ENCODE assay signal across 20 mouse cellular contexts in genomic region chr11:74973290-74974157, GRCm38 (mm10). TPM values are rescaled to one million over a fixed set of nuclear protein-coding genes. Genes with fewer than 3 reads are reported as not detected.
A peak's percentile ranks its signal among the peaks of the same experiment; 100 is the strongest.
DNase-seq lines count a peak whose midpoint lies in the region; ATAC-seq and TF ChIP-seq lines count a peak whose summit lies in the region.
"Had no signal": no experiment of that assay in that cellular context is flagged by ENCODE, and none has a peak within 500 bp of the region (broad histone marks: within the 10 kb centered on the region; RNA-seq: fewer than 3 reads in every experiment).

No protein-coding gene starts in this region.

- H3K27me3 ChIP-seq in CH12.LX (replicated peaks): no peaks in the 10 kb centered on the region
- no peaks in the 10 kb centered on the region for H3K27me3 ChIP-seq in intestine, embryonic 15.5 days (replicated peaks)
- H3K27me3 ChIP-seq: embryonic facial prominence, embryonic 13.5 days; forebrain, embryonic 13.5 days had no signal

- ATAC-seq in activated CD4-positive, CD25-positive, alpha-beta regulatory T cell, adult 4 months: peak; percentile 61
- ATAC-seq in inflammation-experienced regulatory T-cells, adult 6 months: peak; percentile 71
- ATAC-seq in intestine, embryonic 15.5 days: no peak
- ATAC-seq: forebrain, embryonic 13.5 days; forebrain, postnatal 0 days had no signal

- no peaks in the 10 kb centered on the region; the same call in 1 of the 2 replicates for H3K79me2 ChIP-seq in CH12.LX (replicated peaks; ENCODE audit: control insufficient read depth, extremely low read depth, insufficient read depth, poor library complexity, severe bottlenecking)

- peak overlapping the region; percentile 70 for H3K9ac ChIP-seq in CH12.LX (ENCODE audit: insufficient read depth, low read depth)
- no peak overlapping the region for H3K9ac ChIP-seq in intestine, embryonic 15.5 days
- H3K9ac ChIP-seq: embryonic facial prominence, embryonic 13.5 days; forebrain, embryonic 13.5 days; forebrain, postnatal 0 days; hindbrain, embryonic 14.5 days had no signal

- TF ChIP-seq EP300 in CH12.LX (IDR thresholded peaks at IDR 0.05; ENCODE audit: low read length): peak; percentile 98

- dilution Hi-C loops in CH12.LX (cut with MboI; ENCODE audit: extremely low pct_ligation_motif_present, extremely low pct_unique_long_range_greater_than_20kb, low sequenced_read_pairs): no loop called here

- H3K4me3 ChIP-seq in CH12.LX (replicated peaks in 1 of 3; ENCODE audit: low read depth in 2 of 3, low read length in 2 of 3, poor library complexity in 1 of 3): peak overlapping the region in 1 of 3 experiments; percentile 0
- H3K4me3 ChIP-seq in gastrocnemius, adult 2 months: no peak overlapping the region
- H3K4me3 ChIP-seq in intestine, embryonic 15.5 days (replicated peaks): no peak overlapping the region
- H3K4me3 ChIP-seq: embryonic facial prominence, embryonic 13.5 days; forebrain, embryonic 13.5 days; hindbrain, embryonic 10.5 days had no signal

- no peaks in the 10 kb centered on the region for H3K9me3 ChIP-seq in CH12.LX (replicated peaks; ENCODE audit: low read length)
- H3K9me3 ChIP-seq in intestine, embryonic 15.5 days: no peaks in the 10 kb centered on the region
- H3K9me3 ChIP-seq: embryonic facial prominence, embryonic 13.5 days; forebrain, embryonic 13.5 days; hindbrain, embryonic 10.5 days had no signal

- peaks cover 14 to 47% of the 10 kb centered on the region in 2 experiments; a peak in 3 of 4 replicates for H3K4me1 ChIP-seq in CH12.LX (ENCODE audit: control insufficient read depth in 1 of 2, insufficient read depth in 2 of 2)
- H3K4me1 ChIP-seq in intestine, embryonic 15.5 days (replicated peaks): no peaks in the 10 kb centered on the region
- H3K4me1 ChIP-seq: embryonic facial prominence, embryonic 13.5 days; forebrain, embryonic 13.5 days; hindbrain, embryonic 10.5 days had no signal

- TF ChIP-seq CTCF in CH12.LX (conservative IDR thresholded peaks at IDR 0.05 in 1 of 2, IDR thresholded peaks at IDR 0.05 in 1 of 2; ENCODE audit: low read depth in 2 of 2, low read length in 2 of 2): no peak
- no peak for TF ChIP-seq CTCF in gastrocnemius, adult 2 months (IDR thresholded peaks at IDR 0.05)

- peaks cover 0 to 26% of the 10 kb centered on the region in 2 experiments for H3K36me3 ChIP-seq in CH12.LX (replicated peaks in 1 of 2; ENCODE audit: control insufficient read depth in 1 of 2, insufficient read depth in 1 of 2, low read length in 1 of 2)
- H3K36me3 ChIP-seq in intestine, embryonic 15.5 days: no peaks in the 10 kb centered on the region

- intact Hi-C loops in gastrocnemius, adult 2 months (cut with DNase I): no loop called here

- 0 out of 2 replicates have a peak, but pooled peaks have one; percentile 30 for TF ChIP-seq POLR2A in CH12.LX (IDR thresholded peaks at IDR 0.05; ENCODE audit: low read depth, low read length)

- WGBS in intestine, embryonic 15.5 days: 76% methylated on average over 7 of the region's 7 CpGs

- TF ChIP-seq RAD21 in CH12.LX (IDR thresholded peaks at IDR 0.05; ENCODE audit: low read depth, low read length): peak; percentile 1; the same call in 1 of the 2 replicates

- H3K27ac ChIP-seq in CH12.LX (ENCODE audit: insufficient read depth, low read depth): peak overlapping the region; percentile 61
- H3K27ac ChIP-seq in gastrocnemius, adult 2 months: no peak overlapping the region
- no peak overlapping the region for H3K27ac ChIP-seq in intestine, embryonic 15.5 days
- H3K27ac ChIP-seq: embryonic facial prominence, embryonic 13.5 days; forebrain, embryonic 13.5 days; hindbrain, embryonic 10.5 days; hindbrain, embryonic 14.5 days had no signal

- in situ Hi-C loops in CH12.LX (cut with MboI; ENCODE audit: low pct_ligation_motif_present, low pct_unique_long_range_greater_than_20kb, low sequenced_read_pairs): no loop called here

- H3K4me2 ChIP-seq in CH12.LX (ENCODE audit: insufficient read depth, low read depth, poor library complexity, severe bottlenecking): peak overlapping the region; percentile 99
- no peak overlapping the region for H3K4me2 ChIP-seq in intestine, embryonic 15.5 days (replicated peaks)
- H3K4me2 ChIP-seq: embryonic facial prominence, embryonic 13.5 days; forebrain, embryonic 13.5 days; hindbrain, embryonic 14.5 days had no signal

- peak; percentile 14 for DNase-seq in testis, postnatal 14 days (ENCODE audit: low spot score)
- DNase-seq in testis, postnatal 10 days (ENCODE audit: low spot score): no peak
- DNase-seq in CH12.LX (ENCODE audit: extremely low read depth): peak; percentile 81
- no peak for DNase-seq in gastrocnemius, adult 2 months
- no peak for DNase-seq in thymus, postnatal 4 days
- DNase-seq: adrenal gland, postnatal 14 days; B cell, adult 2 months; cerebellum, adult 11-12 months; cerebellum, adult 9-11 months; cerebellum, postnatal 36 days; forebrain, postnatal 0 days; gastrocnemius, postnatal 25 days; kidney, adult 2 months had no signal

TF ChIP-seq in CH12.LX, 34 proteins besides CTCF, POLR2A, EP300 and RAD21:
- TF ChIP-seq JUND (conservative IDR thresholded peaks at IDR 0.05; ENCODE audit: low read depth, low read length) (peak; percentile 98), CHD2 (IDR thresholded peaks at IDR 0.05; ENCODE audit: low read length) (peak; percentile 82; the same call in 1 of the 2 replicates), GABPA (IDR thresholded peaks at IDR 0.05; ENCODE audit: insufficient replicate concordance, low read depth, low read length) (no peak), ELF1 (IDR thresholded peaks at IDR 0.05; ENCODE audit: low read depth, low read length) (0 out of 2 replicates have a peak, but pooled peaks have one; percentile 33), ZC3H11A (IDR thresholded peaks at IDR 0.05; ENCODE audit: low read depth, low read length) (no peak; the same call in 1 of the 2 replicates), MAZ (IDR thresholded peaks at IDR 0.05; ENCODE audit: low read depth, low read length) (peak; percentile 87), MAX (IDR thresholded peaks at IDR 0.05; ENCODE audit: low read length) (peak; percentile 70), MYC (IDR thresholded peaks at IDR 0.05; ENCODE audit: low read depth, low read length) (peak; percentile 70; the same call in 1 of the 2 replicates), USF1 (IDR thresholded peaks at IDR 0.05; ENCODE audit: low read depth, low read length) (no peak), NELFE (IDR thresholded peaks at IDR 0.05; ENCODE audit: low read depth, low read length) (no peak), SMC3 (IDR thresholded peaks at IDR 0.05; ENCODE audit: low read depth, low read length) (no peak; the same call in none of the 2 replicates), JUN (IDR thresholded peaks at IDR 0.05; ENCODE audit: insufficient read depth, low read depth, low read length) (peak; percentile 96), ZNF384 (IDR thresholded peaks at IDR 0.05; ENCODE audit: low read depth, low read length) (peak; percentile 65), UBTF (IDR thresholded peaks at IDR 0.05; ENCODE audit: low read depth, low read length) (peak; percentile 79; the same call in 1 of the 2 replicates), BHLHE40 (IDR thresholded peaks at IDR 0.05; ENCODE audit: low read depth, low read length) (peak; percentile 93), ETS1 (conservative IDR thresholded peaks at IDR 0.05; ENCODE audit: low read depth, low read length) (peak; percentile 98), MAFK (IDR thresholded peaks at IDR 0.05; ENCODE audit: insufficient replicate concordance, low read length) (peak; percentile 89), CHD1 (IDR thresholded peaks at IDR 0.05; ENCODE audit: low read depth, low read length) (peak; percentile 96), HCFC1 (IDR thresholded peaks at IDR 0.05; ENCODE audit: low read depth, low read length) (peak; percentile 32; the same call in 1 of the 2 replicates), TBP (conservative IDR thresholded peaks at IDR 0.05; ENCODE audit: low read depth, low read length) (peak; percentile 93), POLR2AphosphoS2 (IDR thresholded peaks at IDR 0.05; ENCODE audit: low read depth, low read length) (peak; percentile 41; the same call in 1 of the 2 replicates), NRF1 (IDR thresholded peaks at IDR 0.05; ENCODE audit: low read depth, low read length) (no peak), MXI1 (IDR thresholded peaks at IDR 0.05; ENCODE audit: low read depth, low read length) (peak; percentile 77), RCOR1 (conservative IDR thresholded peaks at IDR 0.05; ENCODE audit: low read depth, low read length) (peak; percentile 99), IRF4 (IDR thresholded peaks at IDR 0.05; ENCODE audit: low read depth, low read length) (peak; percentile 99), MEF2A (IDR thresholded peaks at IDR 0.05; ENCODE audit: borderline replicate concordance, low read depth, low read length) (peak; percentile 90), TCF12 (IDR thresholded peaks at IDR 0.05; ENCODE audit: low read depth, low read length) (peak; percentile 86), E2F4 (IDR thresholded peaks at IDR 0.05; ENCODE audit: insufficient replicate concordance, low read depth, low read length) (0 out of 2 replicates have a peak, but pooled peaks have one; percentile 42), ZKSCAN1 (IDR thresholded peaks at IDR 0.05; ENCODE audit: borderline replicate concordance, low read depth, low read length) (peak; percentile 67), SIN3A (IDR thresholded peaks at IDR 0.05; ENCODE audit: low read length) (peak; percentile 93)

RNA-seq across cellular contexts. Expression of gene Srr, which starts 47.8 kb away (rescaled TPM):
- total RNA-seq in CH12.LX (2012; rRNA removed): 4.0 and 5.9 TPM in 2 replicates
- total RNA-seq in CH12.LX (2014; rRNA removed): 5.7 and 6.7 TPM in 2 replicates
- 5.7 and 7.6 TPM in 2 replicates for polyA plus RNA-seq in CH12.LX (2012; ENCODE audit: insufficient read length, low read depth)
- polyA plus RNA-seq in activated CD4-positive, CD25-positive, alpha-beta regulatory T cell, adult 4 months (2017; shearing (Covaris generic)): 1 to 10 TPM; 4.9 to 7.3 TPM
- 1 to 10 TPM; 6.6 to 9.5 (median 8.3) TPM for polyA plus RNA-seq in inflammation-experienced regulatory T-cells, adult 6 months (2017; shearing (Covaris generic))
- 10 to 100 TPM; 18.9 to 26.7 TPM for total RNA-seq in gastrocnemius, adult 2 months (2021)
- polyA plus RNA-seq in intestine, embryonic 15.5 days (2015; fragmentation: Nextera tagmentation; extraction: Ambion mirVana): 16.1 and 16.6 TPM in 2 replicates

RNA-seq across cellular contexts. Expression of gene Smg6, which starts 47.9 kb away (rescaled TPM):
- total RNA-seq in CH12.LX (2012; rRNA removed) (12.0 and 12.1 TPM in 2 replicates), CH12.LX (2014; rRNA removed) (8.0 and 9.0 TPM in 2 replicates)
- 14.8 and 18.5 TPM in 2 replicates for polyA plus RNA-seq in CH12.LX (2012; ENCODE audit: insufficient read length, low read depth)
- 10 to 100 TPM; 15.3 to 15.5 TPM for polyA plus RNA-seq in activated CD4-positive, CD25-positive, alpha-beta regulatory T cell, adult 4 months (2017; shearing (Covaris generic))
- polyA plus RNA-seq in inflammation-experienced regulatory T-cells, adult 6 months (2017; shearing (Covaris generic)): 10 to 100 TPM; 16.3 to 22.0 (median 18.9) TPM
- total RNA-seq in gastrocnemius, adult 2 months (2021): 10 to 100 TPM; 11.9 to 12.4 TPM
- 11.9 and 12.4 TPM in 2 replicates for polyA plus RNA-seq in intestine, embryonic 15.5 days (2015; fragmentation: Nextera tagmentation; extraction: Ambion mirVana)

Comparison
In these comparisons a context has a peak if more than half of its experiments do, and no peak if none do; other contexts are left out.
1. DNase-seq: peak in testis, postnatal 14 days (single experiment) and CH12.LX (single experiment); none in testis, postnatal 10 days (single experiment), gastrocnemius, adult 2 months (single experiment) and thymus, postnatal 4 days (single experiment).